Mouse (Mus musculus) forebrain, embryonic 14.5 days (tissue): ENCODE measurements at regions not wholly inside any gene's neighbourhood (a gene's known extent, or its start where the extent isn't known, plus 50 kb on each side); places are given as distances from the start of the nearest gene placed in this dataset.

Experiments used
- ATAC-seq: fragments of 200-750 bp; cut with Nextera tagmentation; 2 replicates; pipeline ENCODE4 v1.8.0; 2017; ENCODE audit warnings: mild to moderate bottlenecking, moderate library complexity
- DNase-seq: peaks from one replicate; pipeline ENCODE4 v3.0.0-alpha.2; 2015; ENCODE audit warnings: low spot score
- H3K27ac ChIP-seq: fragments of 300-500 bp; sonication (generic); 2 replicates; pipeline ENCODE4 v1.5.1; 2014; ENCODE audit warnings: low read depth, mild to moderate bottlenecking, control low read depth, low read length, moderate library complexity
- H3K27me3 ChIP-seq: fragments of 300-500 bp; sonication (generic); replicated peaks from 2 replicates; pipeline ENCODE4 v1.6.1; 2014; ENCODE audit warnings: low read length, control low read depth, mixed read lengths; ENCODE audit not compliant: control insufficient read depth, insufficient read depth
- H3K36me3 ChIP-seq: fragments of 300-500 bp; sonication (generic); 2 replicates; pipeline ENCODE4 v1.6.1; 2014; ENCODE audit warnings: low read length, control low read depth; ENCODE audit not compliant: control insufficient read depth, insufficient read depth
- H3K4me1 ChIP-seq: fragments of 300-500 bp; sonication (generic); 2 replicates; pipeline ENCODE4 v1.6.1; 2014; ENCODE audit warnings: antibody characterized with exemption, low read length, control low read depth; ENCODE audit not compliant: control insufficient read depth, insufficient read depth
- H3K4me2 ChIP-seq: fragments of 300-500 bp; sonication (generic); 2 replicates; pipeline ENCODE4 v1.6.1; 2014; ENCODE audit warnings: mild to moderate bottlenecking, control low read depth, low read length
- H3K4me3 ChIP-seq: fragments of 300-500 bp; sonication (generic); 2 replicates; pipeline ENCODE4 v1.5.1; 2014; ENCODE audit warnings: low read depth, low read length, control low read depth
- H3K9ac ChIP-seq: fragments of 300-500 bp; sonication (generic); 2 replicates; pipeline ENCODE4 v1.6.1; 2014; ENCODE audit warnings: mild to moderate bottlenecking, low read length, control low read depth, moderate library complexity
- H3K9me3 ChIP-seq: fragments of 300-500 bp; sonication (generic); replicated peaks from 2 replicates; pipeline ENCODE4 v1.6.1; 2016; ENCODE audit warnings: low read length, control low read depth, mixed read lengths; ENCODE audit not compliant: control insufficient read depth
- WGBS: fragments of 180-500 bp; shearing (Covaris S2); extraction: QIAGEN DNeasy Blood & Tissue Kit; methylation state at CpG from one replicate; pipeline ENCODE4 v1.1.7; 2014; 5-methylcytosine and 5-hydroxymethylcytosine counted together

- Histone ChIP-seq H3K9me3 (no peaks in the 10 kb centered on the region), H3K27me3 (no peaks in the 10 kb centered on the region), H3K36me3 (no peaks in the 10 kb centered on the region), H3K4me3 (no peak overlapping the region), H3K27ac (peak overlapping the region; percentile 72; the same call in 1 of the 2 replicates), H3K9ac (no peak overlapping the region), H3K4me1 (peaks cover 13% of the 10 kb centered on the region), H3K4me2 (peak overlapping the region; percentile 19; the same call in 1 of the 2 replicates)
- DNase-seq (peak; percentile 73), ATAC-seq (peak; percentile 71)
- WGBS = 10% methylated on average over 9 of the region's 9 CpGs
Observed at GRCm38 (mm10) chr13:47430409-47430808, 308.0 kb downstream of the Rnf144b start.

GRCm38 (mm10) chr13:47435631-47436030 is 313.2 kb downstream of the Rnf144b start:
- no peak for DNase-seq
- Histone ChIP-seq H3K9me3 (no peaks in the 10 kb centered on the region), H3K9ac (no peak overlapping the region), H3K36me3 (no peaks in the 10 kb centered on the region), H3K4me2 (no peak overlapping the region), H3K4me1 (0 out of 2 replicates have a peak, but pooled peaks cover under 1% of the 10 kb centered on the region), H3K4me3 (no peak overlapping the region), H3K27me3 (no peaks in the 10 kb centered on the region), H3K27ac (no peak overlapping the region)
- ATAC-seq = no peak
- 91% methylated on average over 7 of the region's 7 CpGs for WGBS

DNA sequence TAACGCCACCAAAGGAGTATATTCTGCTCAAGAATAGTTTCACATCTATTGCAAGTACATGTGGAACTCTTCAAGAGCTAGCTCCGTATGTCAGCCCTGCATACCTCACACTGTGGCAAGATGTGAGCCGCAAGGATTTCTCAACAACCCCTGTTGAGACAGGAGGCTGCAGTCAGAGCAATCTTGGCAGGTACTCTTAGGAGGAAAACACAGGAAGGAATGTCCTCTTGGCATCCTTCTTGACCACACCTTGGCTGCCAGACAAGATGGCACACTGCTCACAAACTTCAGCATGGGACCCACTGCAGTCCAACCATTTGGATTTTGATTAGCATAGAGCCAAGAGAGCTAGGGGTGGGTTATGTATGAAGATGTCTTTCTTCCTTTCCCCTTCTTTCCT is 322.4 kb downstream of the Rnf144b start:
- Histone ChIP-seq H3K27ac (no peak overlapping the region), H3K36me3 (no peaks in the 10 kb centered on the region), H3K27me3 (no peaks in the 10 kb centered on the region), H3K4me1 (no peaks in the 10 kb centered on the region), H3K4me2 (no peak overlapping the region), H3K4me3 (no peak overlapping the region), H3K9ac (no peak overlapping the region), H3K9me3 (no peaks in the 10 kb centered on the region)
- whole genome bisulfite sequencing = 89% methylated on average over 3 of the region's 3 CpGs
- ATAC-seq (no peak), DNase-seq (no peak)

DNA sequence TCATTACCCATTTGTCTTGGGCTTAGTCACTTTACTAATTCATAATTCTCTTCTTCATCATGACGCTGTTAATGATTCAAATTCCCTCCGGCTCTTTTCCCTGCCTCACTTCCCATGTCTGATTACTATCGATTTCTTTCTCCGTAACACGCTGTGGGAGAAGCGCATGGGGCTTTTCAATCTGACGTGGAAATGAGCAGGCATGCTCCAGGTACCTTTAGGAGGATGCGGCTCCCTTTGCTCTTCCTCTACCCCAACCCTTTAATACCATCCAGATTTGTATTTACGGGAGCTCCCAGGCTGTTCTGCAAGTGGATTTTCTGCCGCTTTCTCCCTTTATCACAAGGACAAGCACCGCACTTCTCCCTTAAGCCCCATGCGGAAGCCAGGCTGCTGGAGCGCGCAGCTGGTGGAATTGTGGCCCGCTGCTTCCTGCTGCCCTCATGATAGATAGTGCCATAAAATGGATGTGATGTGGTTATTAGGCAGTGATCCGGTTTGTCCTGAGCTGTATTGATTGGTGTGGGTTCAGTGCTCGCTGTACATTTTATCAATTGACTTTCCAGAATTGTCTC is 329.8 kb downstream of the Rnf144b start:
- Histone ChIP-seq H3K27ac (no peak overlapping the region), H3K4me3 (no peak overlapping the region), H3K27me3 (no peaks in the 10 kb centered on the region), H3K36me3 (no peaks in the 10 kb centered on the region), H3K9ac (no peak overlapping the region), H3K4me1 (no peaks in the 10 kb centered on the region), H3K4me2 (no peak overlapping the region), H3K9me3 (no peaks in the 10 kb centered on the region)
- WGBS = 86% methylated on average over 17 of the region's 17 CpGs
- no peak for DNase-seq
- no peak for ATAC-seq

- Histone ChIP-seq H3K27ac (no peak overlapping the region), H3K4me2 (no peak overlapping the region), H3K4me1 (no peaks in the 10 kb centered on the region), H3K27me3 (no peaks in the 10 kb centered on the region), H3K9me3 (no peaks in the 10 kb centered on the region), H3K4me3 (no peak overlapping the region), H3K9ac (no peak overlapping the region), H3K36me3 (no peaks in the 10 kb centered on the region)
- 91% methylated on average over 8 of the region's 8 CpGs for WGBS
- ATAC-seq (no peak), DNase-seq (no peak)
Observed at GRCm38 (mm10) chr13:47462148-47462547, 339.7 kb downstream of the Rnf144b start.

DNA sequence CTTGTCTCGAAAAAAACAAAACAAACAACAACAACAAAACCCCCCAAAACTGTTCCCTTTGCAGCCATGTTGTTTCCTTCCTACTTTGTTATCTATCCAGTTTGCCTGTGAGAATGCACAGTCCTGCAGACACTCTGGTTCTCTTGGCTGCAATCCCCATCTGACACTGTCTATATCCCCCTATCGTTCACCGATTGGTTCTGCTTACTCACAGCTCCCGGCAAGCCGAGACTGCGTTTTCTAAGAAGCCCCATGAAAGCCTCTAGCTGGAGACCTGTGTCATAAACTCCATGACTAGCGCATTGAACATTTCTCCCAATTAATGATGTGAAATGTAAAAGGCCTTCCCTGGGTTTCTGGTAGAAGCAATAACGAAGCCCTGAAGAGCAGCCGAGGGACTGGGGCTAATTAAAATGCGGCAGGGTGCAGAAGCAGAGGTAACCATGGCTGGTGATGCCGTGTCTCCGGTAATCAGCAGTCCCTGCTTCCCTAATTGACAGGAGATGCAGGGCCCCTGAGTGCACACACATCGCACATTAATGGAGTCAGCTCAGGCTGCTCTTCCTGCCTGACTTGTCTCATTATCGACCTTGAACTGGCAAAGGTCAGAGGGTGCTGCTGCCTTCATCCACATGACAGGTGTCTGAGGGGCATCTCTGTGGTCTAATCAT is 349.2 kb downstream of the Rnf144b start:
- Histone ChIP-seq H3K27me3 (no peaks in the 10 kb centered on the region), H3K4me3 (no peak overlapping the region), H3K36me3 (no peaks in the 10 kb centered on the region), H3K4me1 (peaks cover 5% of the 10 kb centered on the region; the same call in 1 of the 2 replicates), H3K9me3 (no peaks in the 10 kb centered on the region), H3K4me2 (peak overlapping the region; percentile 27; the same call in 1 of the 2 replicates), H3K9ac (no peak overlapping the region), H3K27ac (no peak overlapping the region)
- ATAC-seq (peak; percentile 66), DNase-seq (peak; percentile 60)
- 23% methylated on average over 14 of the region's 14 CpGs for WGBS

GRCm38 (mm10) chr13:47480159-47480558 is 357.7 kb downstream of the Rnf144b start:
- no peaks in the 10 kb centered on the region for H3K27me3 ChIP-seq
- no peak for DNase-seq
- H3K4me1 ChIP-seq = no peaks in the 10 kb centered on the region
- no peak overlapping the region for H3K9ac ChIP-seq
- no peak overlapping the region for H3K4me3 ChIP-seq
- H3K27ac ChIP-seq = no peak overlapping the region
- no peaks in the 10 kb centered on the region for H3K9me3 ChIP-seq
- 81% methylated on average over 10 of the region's 10 CpGs for WGBS
- ATAC-seq = no peak
- no peaks in the 10 kb centered on the region for H3K36me3 ChIP-seq
- no peak overlapping the region for H3K4me2 ChIP-seq

DNA sequence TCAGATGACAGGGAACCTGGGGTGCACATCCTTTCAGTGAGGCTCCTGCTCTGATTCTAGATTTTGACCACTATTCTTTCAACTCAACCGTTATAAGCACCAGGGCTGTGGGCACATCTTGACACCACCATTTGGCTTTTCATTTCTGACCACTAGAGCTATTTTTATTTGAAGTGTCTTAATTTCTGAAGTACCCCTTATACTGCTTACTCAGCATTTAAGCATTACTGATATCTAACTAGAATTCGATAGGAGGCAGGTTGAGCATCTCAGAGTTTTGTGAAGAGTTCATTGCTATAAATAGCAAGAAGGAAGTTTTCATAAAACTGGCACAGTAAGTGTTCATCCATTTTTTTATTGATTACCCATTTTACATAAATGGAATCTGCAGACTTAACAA is 362.4 kb downstream of the Rnf144b start:
- H3K4me1 ChIP-seq = no peaks in the 10 kb centered on the region
- no peak overlapping the region for H3K4me2 ChIP-seq
- H3K4me3 ChIP-seq = no peak overlapping the region
- no peaks in the 10 kb centered on the region for H3K27me3 ChIP-seq
- H3K9me3 ChIP-seq = no peaks in the 10 kb centered on the region
- no peaks in the 10 kb centered on the region for H3K36me3 ChIP-seq
- 90% methylated on average over 2 of the region's 2 CpGs for whole genome bisulfite sequencing
- no peak overlapping the region for H3K27ac ChIP-seq
- DNase-seq (no peak), ATAC-seq (no peak)
- H3K9ac ChIP-seq = no peak overlapping the region

- H3K27me3 ChIP-seq = no peaks in the 10 kb centered on the region
- H3K9ac ChIP-seq = no peak overlapping the region
- H3K27ac ChIP-seq = no peak overlapping the region
- H3K9me3 ChIP-seq = no peaks in the 10 kb centered on the region
- H3K4me2 ChIP-seq = no peak overlapping the region
- no peak for ATAC-seq
- DNase-seq = no peak
- H3K4me1 ChIP-seq = no peaks in the 10 kb centered on the region
- no peak overlapping the region for H3K4me3 ChIP-seq
- H3K36me3 ChIP-seq = no peaks in the 10 kb centered on the region
Observed at GRCm38 (mm10) chr13:47486111-47486510, 363.7 kb downstream of the Rnf144b start.
